Mouse (Mus musculus) embryonic fibroblast, embryonic 13.5 days (primary cell): Measurements from ENCODE around the gene Xpot. TPM values are rescaled to one million over a fixed set of nuclear protein-coding genes. Genes with fewer than 3 reads are reported as not detected.

Source experiments
- H3K27ac ChIP-seq: 2 replicates; pipeline ENCODE4 v1.5.1; 2012; ENCODE audit warnings: low read length, control low read depth, inconsistent platforms; ENCODE audit not compliant: insufficient read depth
- H3K4me1 ChIP-seq: 2 replicates; pipeline ENCODE4 v1.6.1; 2011; ENCODE audit warnings: low read length; ENCODE audit not compliant: control insufficient read depth, insufficient read depth
- H3K4me3 ChIP-seq: 2 replicates; pipeline ENCODE4 v1.5.1; 2011; ENCODE audit warnings: mild to moderate bottlenecking, control low read depth, low read length; ENCODE audit not compliant: insufficient read depth
- CTCF ChIP-seq: IDR thresholded peaks from 2 replicates; pipeline ENCODE4 v1.5.1; 2011; ENCODE audit warnings: mild to moderate bottlenecking, control low read depth, low read length, moderate library complexity, borderline replicate concordance; ENCODE audit not compliant: insufficient read depth
- POLR2A ChIP-seq: IDR thresholded peaks from 2 replicates; pipeline ENCODE4 v1.6.1; 2011; ENCODE audit warnings: low read depth, mild to moderate bottlenecking, control low read depth, low read length, moderate library complexity
- polyA plus RNA-seq: library from polyadenylated mRNA; stranded (reverse); fragments of >200 nt; gene quantifications from 2 replicates; pipeline ENCODE4 v1.2.4, GENCODE M21; 2011; ENCODE audit warnings: low read depth; ENCODE audit not compliant: missing spikeins, insufficient read length

Gene Xpot
- polyA plus RNA-seq, 1 experiment, result 154 TPM

- TF ChIP-seq CTCF, result no peak
- no peak for TF ChIP-seq POLR2A
- Histone ChIP-seq H3K27ac (no peak overlapping the region), H3K4me3 (no peak overlapping the region), H3K4me1 (no peaks in the 10 kb centered on the region)
These were observed 29.6 kb downstream of the Xpot start for GRCm38 (mm10) chr10:121596580-121596979.

- TF ChIP-seq CTCF (no peak), POLR2A (no peak)
- H3K4me3 ChIP-seq, result no peak overlapping the region
- H3K4me1 ChIP-seq, result peaks cover 4% of the 10 kb centered on the region; the same call in 1 of the 2 replicates
- H3K27ac ChIP-seq, result no peak overlapping the region
These were observed 35.0 kb downstream of the Xpot start for GRCm38 (mm10) chr10:121591106-121591505.

GRCm38 (mm10) chr10:121587371-121587840, 38.7 kb downstream of the Xpot start:
- Histone ChIP-seq H3K27ac (peak overlapping the region; percentile 94), H3K4me3 (peak overlapping the region; percentile 67), H3K4me1 (peaks cover 4% of the 10 kb centered on the region; the same call in 1 of the 2 replicates)
- TF ChIP-seq CTCF, result no peak
- TF ChIP-seq POLR2A, result no peak

GRCm38 (mm10) chr10:121586675-121587370, 39.3 kb downstream of the Xpot start, which contains the start of gene Tbk1:
TSS of gene Tbk1 (minus strand) at chr10:121586787.
- TF ChIP-seq CTCF (no peak), POLR2A (peak; percentile 71)
- peak within 1 kb of the TSS; percentile 94 for H3K27ac ChIP-seq
- peak within 1 kb of the TSS; percentile 88 for H3K4me3 ChIP-seq
- H3K4me1 ChIP-seq, result peaks cover 4% of the 10 kb centered on the region; the same call in 1 of the 2 replicates

- H3K27ac ChIP-seq, result peak overlapping the region; percentile 93
- TF ChIP-seq CTCF (no peak), POLR2A (no peak)
- H3K4me3 ChIP-seq, result peak overlapping the region; percentile 88
- H3K4me1 ChIP-seq, result peaks cover 4% of the 10 kb centered on the region; the same call in 1 of the 2 replicates
These were observed 40.1 kb downstream of the Xpot start for GRCm38 (mm10) chr10:121585791-121586642.

GRCm38 (mm10) chr10:121585056-121585790, 40.9 kb downstream of the Xpot start:
- Histone ChIP-seq H3K4me1 (peaks cover 4% of the 10 kb centered on the region; the same call in 1 of the 2 replicates), H3K4me3 (peak overlapping the region; percentile 88), H3K27ac (0 out of 2 replicates have a peak overlapping the region, but pooled peaks have one; percentile 93)
- TF ChIP-seq CTCF (no peak), POLR2A (no peak)

- peaks cover 4% of the 10 kb centered on the region; the same call in 1 of the 2 replicates for H3K4me1 ChIP-seq
- no peak overlapping the region for H3K27ac ChIP-seq
- TF ChIP-seq POLR2A (no peak), CTCF (no peak)
- no peak overlapping the region for H3K4me3 ChIP-seq
These were observed 42.1 kb downstream of the Xpot start for GRCm38 (mm10) chr10:121584033-121584432.

GRCm38 (mm10) chr10:121583016-121583415, 43.1 kb downstream of the Xpot start:
- Histone ChIP-seq H3K4me1 (peaks cover 2% of the 10 kb centered on the region; the same call in 1 of the 2 replicates), H3K4me3 (no peak overlapping the region), H3K27ac (no peak overlapping the region)
- TF ChIP-seq CTCF (no peak), POLR2A (no peak)

- H3K27ac ChIP-seq, result no peak overlapping the region
- TF ChIP-seq POLR2A (no peak), CTCF (no peak)
- H3K4me1 ChIP-seq, result no peaks in the 10 kb centered on the region
- no peak overlapping the region for H3K4me3 ChIP-seq
These were observed 43.8 kb downstream of the Xpot start for GRCm38 (mm10) chr10:121582287-121582686.

- Histone ChIP-seq H3K4me1 (no peaks in the 10 kb centered on the region), H3K27ac (no peak overlapping the region), H3K4me3 (no peak overlapping the region)
- TF ChIP-seq CTCF (no peak), POLR2A (no peak)
These were observed 44.7 kb downstream of the Xpot start for GRCm38 (mm10) chr10:121581405-121581804.
